Mouse (Mus musculus): ENCODE results near the gene Itga11. TPM values are rescaled to one million over a fixed set of nuclear protein-coding genes. Genes with fewer than 3 reads are reported as not detected.
"Not testable (repeated sequence)": the region's sequence is repeated elsewhere in the genome, so short reads cannot be mapped to it uniquely, and the experiment has no call there.

Itga11 gene
- polyA plus RNA-seq, 1 experiment from 2014 or later = 2.5 TPM

DNA sequence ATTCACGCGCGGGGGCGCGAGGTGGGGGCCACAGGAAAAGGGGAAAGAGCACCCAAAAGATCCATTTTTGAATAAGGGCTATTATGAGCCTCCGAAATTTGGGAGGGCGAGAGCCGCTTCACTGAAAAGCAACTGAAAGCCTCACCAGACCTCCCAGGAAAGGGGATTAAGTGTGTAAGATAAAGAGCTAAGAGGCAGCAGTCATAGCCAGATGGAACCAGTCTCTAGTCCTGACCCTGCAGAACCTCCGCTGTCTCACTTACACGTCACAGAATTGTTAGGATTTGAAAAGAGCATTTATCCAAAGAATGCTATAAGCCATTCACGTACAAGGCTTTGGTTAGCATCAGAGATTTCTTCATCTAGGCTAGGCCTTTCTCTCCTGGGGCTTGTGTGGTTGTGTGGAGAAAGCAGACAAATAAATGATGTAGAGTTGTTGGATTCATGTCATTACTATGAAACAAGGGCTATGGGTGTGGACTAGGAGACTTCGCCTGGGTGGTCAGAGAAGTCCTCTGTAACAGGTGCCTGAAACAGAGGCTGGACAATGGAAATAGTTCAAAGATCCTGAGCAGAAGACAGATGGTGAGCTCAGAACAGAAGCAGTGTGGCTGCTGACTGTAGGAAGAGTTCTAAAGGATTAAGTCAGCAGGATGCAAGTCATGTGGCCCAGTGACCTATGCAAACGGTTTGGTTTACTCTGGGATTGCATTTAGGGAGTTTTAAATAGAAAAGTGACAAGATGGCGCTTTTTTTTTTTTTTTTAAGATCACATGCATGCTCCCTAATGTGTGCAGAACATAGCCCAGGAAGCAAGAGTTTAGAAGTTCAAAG, 134.8 kb downstream of the Itga11 start:
- no peaks in the 10 kb centered on the region for H3K9me3 ChIP-seq (replicated peaks; ENCODE audit: control insufficient read depth, low read length)
- no peaks in the 10 kb centered on the region for H3K4me1 ChIP-seq (ENCODE audit: control insufficient read depth, insufficient read depth, low read length)
- ATAC-seq (replicated peaks; ENCODE audit: insufficient number of reproducible peaks, low FRiP score, low TSS enrichment, low read depth) (peak; percentile 35; the same call in 1 of the 2 replicates), DNase-seq (ENCODE audit: low spot score) (peak; percentile 19)
- H3K4me2 ChIP-seq (ENCODE audit: low read depth, low read length) = peak overlapping the region; percentile 49
- H3K36me3 ChIP-seq (replicated peaks; ENCODE audit: control insufficient read depth, insufficient read depth, low read depth, low read length) = no peaks in the 10 kb centered on the region
- H3K9ac ChIP-seq (replicated peaks; ENCODE audit: low read length) = peak overlapping the region; percentile 88
- H3K4me3 ChIP-seq (ENCODE audit: low read depth, low read length) = peak overlapping the region; percentile 97
- peak overlapping the region; percentile 88; the same call in 1 of the 2 replicates for H3K27ac ChIP-seq (replicated peaks; ENCODE audit: low read depth, low read length)
- WGBS = 14% methylated on average over 14 of the region's 14 CpGs
- H3K27me3 ChIP-seq (ENCODE audit: control insufficient read depth, insufficient read depth, low read length) = no peaks in the 10 kb centered on the region

DNA sequence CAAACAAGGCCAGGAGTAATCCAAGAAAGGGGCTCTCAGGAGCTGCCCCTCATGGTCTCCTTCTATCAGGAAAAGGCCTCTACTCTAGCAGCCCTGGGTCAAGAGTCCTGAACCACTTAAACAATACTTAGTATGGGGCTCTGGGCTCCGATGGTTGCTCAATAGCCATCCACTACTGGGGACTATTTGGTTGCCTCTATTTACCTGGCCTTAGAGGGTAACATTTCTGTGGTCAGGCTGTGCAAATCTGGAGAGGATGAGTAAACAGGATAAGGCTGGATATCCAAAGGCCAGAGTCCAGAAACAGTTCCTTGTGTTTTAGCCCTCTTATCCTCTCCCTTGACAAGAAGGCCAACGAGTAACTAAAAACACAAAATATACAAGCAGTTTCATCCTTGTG, 137.1 kb downstream of the Itga11 start:
- H3K9me3 ChIP-seq (replicated peaks; ENCODE audit: control insufficient read depth, low read length) = no peaks in the 10 kb centered on the region
- no peak overlapping the region for H3K4me3 ChIP-seq (ENCODE audit: low read depth, low read length)
- no peak overlapping the region for H3K4me2 ChIP-seq (ENCODE audit: low read depth, low read length)
- no peaks in the 10 kb centered on the region for H3K4me1 ChIP-seq (ENCODE audit: control insufficient read depth, insufficient read depth, low read length)
- H3K9ac ChIP-seq (replicated peaks; ENCODE audit: low read length) = no peak overlapping the region
- no peak overlapping the region for H3K27ac ChIP-seq (replicated peaks; ENCODE audit: low read depth, low read length)
- WGBS = 88% methylated on average over 2 of the region's 2 CpGs
- H3K36me3 ChIP-seq (replicated peaks; ENCODE audit: control insufficient read depth, insufficient read depth, low read depth, low read length) = no peaks in the 10 kb centered on the region
- DNase-seq (ENCODE audit: low spot score) (no peak), ATAC-seq (replicated peaks; ENCODE audit: insufficient number of reproducible peaks, low FRiP score, low TSS enrichment, low read depth) (no peak)
- H3K27me3 ChIP-seq (ENCODE audit: control insufficient read depth, insufficient read depth, low read length) = no peaks in the 10 kb centered on the region

DNA sequence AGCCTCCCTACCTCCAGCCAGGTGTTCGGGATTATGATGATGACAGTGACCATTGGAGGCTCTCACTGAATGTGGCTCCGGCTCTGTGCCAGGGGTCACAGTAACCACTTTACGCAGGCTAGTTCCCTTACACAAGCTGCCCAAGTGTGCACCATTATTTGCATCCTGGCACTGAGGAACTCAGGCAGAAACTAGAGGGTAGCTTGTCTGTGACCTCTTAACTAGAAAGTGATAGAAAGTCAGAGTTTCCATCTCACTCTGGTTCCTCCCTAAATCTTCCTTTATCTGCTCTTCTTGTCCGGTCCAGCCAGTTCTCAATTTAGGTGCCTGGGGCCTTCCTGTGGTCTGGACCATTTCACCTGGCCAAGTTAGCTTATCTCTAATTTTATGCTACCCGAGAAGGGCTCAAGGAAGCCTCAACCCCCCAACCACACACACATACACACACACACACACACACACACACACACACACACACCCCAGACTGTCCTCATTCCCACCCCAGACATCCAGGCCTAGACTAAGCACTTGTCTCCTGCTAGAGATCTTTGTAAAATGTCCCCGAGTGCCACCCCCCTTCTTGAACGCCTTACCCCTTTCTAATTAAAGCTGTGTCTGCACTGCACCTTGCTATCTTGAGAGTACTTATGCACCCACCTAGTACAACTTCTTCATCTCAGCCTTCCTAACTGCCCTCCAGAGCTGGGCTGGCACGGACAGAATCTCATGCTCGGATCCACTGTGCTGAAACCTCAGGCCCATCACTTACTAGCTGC, 138.9 kb downstream of the Itga11 start:
- ATAC-seq (replicated peaks; ENCODE audit: insufficient number of reproducible peaks, low FRiP score, low TSS enrichment, low read depth) (no peak), DNase-seq (ENCODE audit: low spot score) (no peak)
- Histone ChIP-seq H3K27me3 (ENCODE audit: control insufficient read depth, insufficient read depth, low read length) (no peaks in the 10 kb centered on the region), H3K27ac (replicated peaks; ENCODE audit: low read depth, low read length) (no peak overlapping the region), H3K4me1 (ENCODE audit: control insufficient read depth, insufficient read depth, low read length) (no peaks in the 10 kb centered on the region), H3K4me2 (ENCODE audit: low read depth, low read length) (no peak overlapping the region), H3K9ac (replicated peaks; ENCODE audit: low read length) (no peak overlapping the region), H3K36me3 (replicated peaks; ENCODE audit: control insufficient read depth, insufficient read depth, low read depth, low read length) (no peaks in the 10 kb centered on the region), H3K9me3 (replicated peaks; ENCODE audit: control insufficient read depth, low read length) (no peaks in the 10 kb centered on the region), H3K4me3 (ENCODE audit: low read depth, low read length) (no peak overlapping the region)
- WGBS = 82% methylated on average over 9 of the region's 9 CpGs

- H3K4me2 ChIP-seq (ENCODE audit: low read depth, low read length) = no peak overlapping the region
- no peak overlapping the region for H3K4me3 ChIP-seq (ENCODE audit: low read depth, low read length)
- H3K27me3 ChIP-seq (ENCODE audit: control insufficient read depth, insufficient read depth, low read length) = no peaks in the 10 kb centered on the region
- H3K36me3 ChIP-seq (replicated peaks; ENCODE audit: control insufficient read depth, insufficient read depth, low read depth, low read length) = no peaks in the 10 kb centered on the region
- ATAC-seq (replicated peaks; ENCODE audit: insufficient number of reproducible peaks, low FRiP score, low TSS enrichment, low read depth) = no peak
- H3K9ac ChIP-seq (replicated peaks; ENCODE audit: low read length) = no peak overlapping the region
- no peaks in the 10 kb centered on the region for H3K4me1 ChIP-seq (ENCODE audit: control insufficient read depth, insufficient read depth, low read length)
- no peak for DNase-seq (ENCODE audit: low spot score)
- no peak overlapping the region for H3K27ac ChIP-seq (replicated peaks; ENCODE audit: low read depth, low read length)
- 62% methylated on average over 12 of the region's 12 CpGs for WGBS
- no peaks in the 10 kb centered on the region for H3K9me3 ChIP-seq (replicated peaks; ENCODE audit: control insufficient read depth, low read length)
Measured at GRCm38 (mm10) chr9:62817099-62817571, 139.5 kb downstream of the Itga11 start.

DNA sequence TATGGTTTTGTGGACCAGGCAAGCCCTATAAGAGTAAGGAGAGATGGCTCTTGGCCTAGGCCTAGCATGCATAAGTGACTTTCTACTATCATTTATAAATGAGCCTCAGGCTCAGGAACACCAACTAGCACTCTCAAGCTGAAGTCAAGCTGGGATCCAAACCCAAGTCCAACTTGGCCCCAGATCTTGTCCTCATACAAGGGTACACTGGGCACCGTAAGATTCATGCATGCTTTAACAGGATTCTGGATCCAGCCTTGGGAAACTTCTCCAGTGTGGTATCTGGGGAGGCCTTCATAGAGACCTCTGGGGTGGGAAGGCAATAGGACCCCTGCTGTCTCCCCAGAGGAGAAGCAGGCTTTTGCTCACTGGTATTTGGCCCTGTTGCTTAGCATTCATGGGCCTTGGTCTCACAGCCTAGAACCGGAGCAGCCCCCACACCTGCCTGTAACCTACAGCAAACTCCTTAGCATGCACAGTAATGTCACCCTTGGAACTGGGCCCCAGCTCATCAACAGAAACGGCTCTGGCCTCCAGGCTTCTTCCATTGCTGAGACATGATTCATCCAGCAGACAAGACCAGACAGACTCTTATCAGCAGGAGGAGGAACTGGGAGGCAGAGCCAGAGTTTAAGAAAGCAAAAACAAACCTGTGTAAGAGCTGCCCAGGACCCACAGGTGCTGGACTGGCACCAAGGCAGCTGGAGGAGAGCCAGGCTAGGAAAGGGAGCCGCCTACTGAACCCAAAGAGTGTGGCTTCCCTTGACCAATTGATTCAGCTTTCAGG, 140.4 kb downstream of the Itga11 start:
- Histone ChIP-seq H3K4me1 (ENCODE audit: control insufficient read depth, insufficient read depth, low read length) (no peaks in the 10 kb centered on the region), H3K36me3 (replicated peaks; ENCODE audit: control insufficient read depth, insufficient read depth, low read depth, low read length) (no peaks in the 10 kb centered on the region), H3K27me3 (ENCODE audit: control insufficient read depth, insufficient read depth, low read length) (no peaks in the 10 kb centered on the region), H3K9me3 (replicated peaks; ENCODE audit: control insufficient read depth, low read length) (no peaks in the 10 kb centered on the region), H3K9ac (replicated peaks; ENCODE audit: low read length) (no peak overlapping the region), H3K4me3 (ENCODE audit: low read depth, low read length) (no peak overlapping the region), H3K27ac (replicated peaks; ENCODE audit: low read depth, low read length) (no peak overlapping the region), H3K4me2 (ENCODE audit: low read depth, low read length) (no peak overlapping the region)
- ATAC-seq (replicated peaks; ENCODE audit: insufficient number of reproducible peaks, low FRiP score, low TSS enrichment, low read depth) = no peak
- WGBS = 77% methylated on average over 4 of the region's 4 CpGs
- no peak for DNase-seq (ENCODE audit: low spot score)

GRCm38 (mm10) chr9:62819494-62819893, 141.9 kb downstream of the Itga11 start:
- Histone ChIP-seq H3K4me3 (ENCODE audit: low read depth, low read length) (no peak overlapping the region), H3K4me1 (ENCODE audit: control insufficient read depth, insufficient read depth, low read length) (no peaks in the 10 kb centered on the region)
- WGBS = 83% methylated on average over 3 of the region's 3 CpGs

DNA sequence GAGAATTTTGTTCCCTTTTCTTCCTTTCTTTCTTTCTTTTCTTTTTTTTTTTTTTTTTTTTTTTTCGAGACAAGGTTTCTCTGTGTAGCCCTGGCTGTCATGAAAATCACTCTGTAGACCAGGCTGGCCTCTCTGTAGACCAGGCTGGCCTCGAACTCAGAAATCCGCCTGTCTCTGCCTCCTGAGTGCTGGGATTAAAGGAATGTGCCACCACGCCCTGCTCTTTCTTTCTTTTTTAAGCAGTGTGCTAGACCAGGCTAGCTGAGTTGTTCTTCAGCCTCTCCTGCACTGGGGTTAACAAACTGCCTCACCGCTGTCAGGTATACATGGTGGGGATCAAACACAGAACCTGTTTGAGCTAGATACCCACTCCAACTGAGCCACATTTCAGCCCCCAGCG, 142.3 kb downstream of the Itga11 start:
- not testable (repeated sequence) for ATAC-seq (replicated peaks; ENCODE audit: insufficient number of reproducible peaks, low FRiP score, low TSS enrichment, low read depth); H3K9ac ChIP-seq (replicated peaks; ENCODE audit: low read length); DNase-seq (ENCODE audit: low spot score); H3K4me3 ChIP-seq (ENCODE audit: low read depth, low read length); H3K36me3 ChIP-seq (replicated peaks; ENCODE audit: control insufficient read depth, insufficient read depth, low read depth, low read length); H3K4me2 ChIP-seq (ENCODE audit: low read depth, low read length); H3K27ac ChIP-seq (replicated peaks; ENCODE audit: low read depth, low read length); H3K4me1 ChIP-seq (ENCODE audit: control insufficient read depth, insufficient read depth, low read length); H3K27me3 ChIP-seq (ENCODE audit: control insufficient read depth, insufficient read depth, low read length); H3K9me3 ChIP-seq (replicated peaks; ENCODE audit: control insufficient read depth, low read length)
- 90% methylated on average over 6 of the region's 6 CpGs for WGBS

More at GRCm38 (mm10) chr9:62819494-62819893, 141.9 kb downstream of the Itga11 start:
- no peak overlapping the region for H3K9ac ChIP-seq (replicated peaks; ENCODE audit: low read length)
- H3K36me3 ChIP-seq (replicated peaks; ENCODE audit: control insufficient read depth, insufficient read depth, low read depth, low read length) = no peaks in the 10 kb centered on the region
- H3K27me3 ChIP-seq (ENCODE audit: control insufficient read depth, insufficient read depth, low read length) = no peaks in the 10 kb centered on the region
- H3K9me3 ChIP-seq (replicated peaks; ENCODE audit: control insufficient read depth, low read length) = no peaks in the 10 kb centered on the region
- no peak overlapping the region for H3K4me2 ChIP-seq (ENCODE audit: low read depth, low read length)
- H3K27ac ChIP-seq (replicated peaks; ENCODE audit: low read depth, low read length) = no peak overlapping the region
- DNase-seq (ENCODE audit: low spot score) = no peak
- no peak for ATAC-seq (replicated peaks; ENCODE audit: insufficient number of reproducible peaks, low FRiP score, low TSS enrichment, low read depth)

All from embryonic facial prominence, embryonic 11.5 days (tissue).